Mouse (Mus musculus) lung, postnatal 0 days (tissue): Measurements from ENCODE around the gene Hoxc4. TPM values are rescaled to one million over a fixed set of nuclear protein-coding genes. Genes with fewer than 3 reads are reported as not detected.

Experiments
- ATAC-seq: fragments of 200-750 bp; cut with Nextera tagmentation; 2 replicates; pipeline ENCODE4 v1.8.0; 2017; ENCODE audit warnings: moderate library complexity
- DNase-seq: peaks from one replicate; pipeline ENCODE4 v3.0.0-alpha.2; 2016; ENCODE audit warnings: low spot score
- H3K27ac ChIP-seq: fragments of 300-500 bp; sonication (generic); 2 replicates; pipeline ENCODE4 v1.5.1; 2014; ENCODE audit warnings: antibody characterized with exemption, mild to moderate bottlenecking, low read length, mixed read lengths
- H3K27me3 ChIP-seq: fragments of 300-500 bp; sonication (generic); replicated peaks from 2 replicates; pipeline ENCODE4 v1.6.1; 2014; ENCODE audit warnings: low read length, mixed read lengths; ENCODE audit not compliant: insufficient read depth
- H3K36me3 ChIP-seq: fragments of 300-500 bp; sonication (generic); 2 replicates; pipeline ENCODE4 v1.6.1; 2014; ENCODE audit warnings: low read length, mixed read lengths; ENCODE audit not compliant: insufficient read depth
- H3K4me1 ChIP-seq: fragments of 300-500 bp; sonication (generic); 2 replicates; pipeline ENCODE4 v1.6.1; 2014; ENCODE audit warnings: antibody characterized with exemption, low read depth, low read length, mixed read lengths; ENCODE audit not compliant: insufficient read depth
- H3K4me2 ChIP-seq: fragments of 300-500 bp; sonication (generic); replicated peaks from 2 replicates; pipeline ENCODE4 v1.6.1; 2014; ENCODE audit warnings: low read depth, mild to moderate bottlenecking, low read length, moderate library complexity, mixed read lengths
- H3K4me3 ChIP-seq: fragments of 300-500 bp; sonication (generic); 2 replicates; pipeline ENCODE4 v1.5.1; 2014; ENCODE audit warnings: low read depth, low read length
- H3K9ac ChIP-seq: fragments of 300-500 bp; sonication (generic); replicated peaks from 2 replicates; pipeline ENCODE4 v1.6.1; 2014; ENCODE audit warnings: low read depth, mild to moderate bottlenecking
- H3K9me3 ChIP-seq: fragments of 300-500 bp; sonication (generic); 2 replicates; pipeline ENCODE4 v1.6.1; 2016; ENCODE audit warnings: low read length, mixed read lengths
- CTCF ChIP-seq: IDR thresholded peaks from 2 replicates; pipeline ENCODE4 v1.5.1; 2016; ENCODE audit warnings: antibody characterized with exemption, mild to moderate bottlenecking
- EP300 ChIP-seq: IDR thresholded peaks from 2 replicates; pipeline ENCODE4 v1.6.1; 2016; ENCODE audit warnings: antibody characterized with exemption, mild to moderate bottlenecking, control low read depth
- WGBS: fragments of 180-500 bp; shearing (Covaris S2); extraction: QIAGEN DNeasy Blood & Tissue Kit; methylation state at CpG from one replicate; pipeline ENCODE4 v1.1.7; 2014; 5-methylcytosine and 5-hydroxymethylcytosine counted together
- polyA plus RNA-seq: library from polyadenylated mRNA; unstranded; fragments of >200 nt; fragmentation: Nextera tagmentation; extraction: Ambion mirVana; gene quantifications from 2 replicates; pipeline ENCODE4 v1.2.1, GENCODE M21; 2015

The Hoxc4 gene
- polyA plus RNA-seq, 1 experiment from 2014 or later = 0.23 TPM

DNA sequence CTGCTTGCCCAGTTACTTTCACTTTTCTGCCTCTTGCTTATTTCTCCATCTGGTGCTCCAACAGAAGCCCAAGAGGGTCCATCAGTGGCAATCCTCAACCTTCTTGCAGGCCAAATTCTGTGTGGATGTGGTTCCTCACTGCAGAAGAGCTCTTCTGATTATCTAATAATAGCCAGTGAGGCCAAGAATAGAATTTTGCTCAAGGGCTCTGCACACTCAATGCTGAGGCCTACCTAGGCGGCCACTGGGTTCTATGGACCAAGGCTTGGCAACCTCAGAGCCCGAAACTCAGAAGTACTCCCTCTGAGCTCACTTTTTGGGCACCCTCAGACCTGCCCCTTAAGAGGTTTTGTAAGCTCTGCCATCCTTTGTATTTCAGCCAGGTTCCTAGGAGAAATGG, 17.4 kb upstream of the Hoxc4 start:
- Histone ChIP-seq H3K4me1 (no peaks in the 10 kb centered on the region), H3K27me3 (peaks cover 89% of the 10 kb centered on the region), H3K4me2 (no peak overlapping the region), H3K9ac (no peak overlapping the region), H3K9me3 (no peaks in the 10 kb centered on the region), H3K36me3 (no peaks in the 10 kb centered on the region), H3K4me3 (no peak overlapping the region), H3K27ac (no peak overlapping the region)
- DNase-seq (no peak), ATAC-seq (no peak)
- TF ChIP-seq EP300 (no peak), CTCF (no peak)
- 38% methylated on average over 2 of the region's 2 CpGs for WGBS

DNA sequence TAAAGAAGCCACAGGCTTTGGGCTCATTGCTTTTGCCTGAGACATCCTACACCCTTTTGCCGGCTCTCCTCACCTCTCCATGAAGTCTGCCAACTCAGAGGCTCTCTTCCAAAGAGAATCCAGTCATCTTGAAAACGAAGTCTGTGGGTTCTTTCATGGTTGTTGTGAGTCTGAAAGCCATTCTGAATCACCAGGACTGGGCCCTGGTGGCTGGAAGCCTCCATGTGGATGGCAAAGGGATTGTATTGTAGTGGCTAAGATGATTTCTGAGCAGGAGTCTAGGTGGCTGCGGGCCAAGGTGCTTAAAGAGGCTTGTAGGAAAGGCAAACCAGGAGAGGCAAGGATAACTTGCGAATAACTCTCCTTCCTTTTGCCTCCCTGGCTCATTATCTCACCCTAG, 16.6 kb upstream of the Hoxc4 start:
- ATAC-seq = no peak
- no peak for DNase-seq
- H3K27me3 ChIP-seq = peaks cover 91% of the 10 kb centered on the region
- WGBS = 20% methylated on average over 4 of the region's 4 CpGs
- H3K4me1 ChIP-seq = no peaks in the 10 kb centered on the region
- no peaks in the 10 kb centered on the region for H3K36me3 ChIP-seq
- no peak overlapping the region for H3K27ac ChIP-seq
- H3K9ac ChIP-seq = no peak overlapping the region
- no peaks in the 10 kb centered on the region for H3K9me3 ChIP-seq
- H3K4me3 ChIP-seq = no peak overlapping the region
- TF ChIP-seq CTCF = no peak
- H3K4me2 ChIP-seq = no peak overlapping the region

DNA sequence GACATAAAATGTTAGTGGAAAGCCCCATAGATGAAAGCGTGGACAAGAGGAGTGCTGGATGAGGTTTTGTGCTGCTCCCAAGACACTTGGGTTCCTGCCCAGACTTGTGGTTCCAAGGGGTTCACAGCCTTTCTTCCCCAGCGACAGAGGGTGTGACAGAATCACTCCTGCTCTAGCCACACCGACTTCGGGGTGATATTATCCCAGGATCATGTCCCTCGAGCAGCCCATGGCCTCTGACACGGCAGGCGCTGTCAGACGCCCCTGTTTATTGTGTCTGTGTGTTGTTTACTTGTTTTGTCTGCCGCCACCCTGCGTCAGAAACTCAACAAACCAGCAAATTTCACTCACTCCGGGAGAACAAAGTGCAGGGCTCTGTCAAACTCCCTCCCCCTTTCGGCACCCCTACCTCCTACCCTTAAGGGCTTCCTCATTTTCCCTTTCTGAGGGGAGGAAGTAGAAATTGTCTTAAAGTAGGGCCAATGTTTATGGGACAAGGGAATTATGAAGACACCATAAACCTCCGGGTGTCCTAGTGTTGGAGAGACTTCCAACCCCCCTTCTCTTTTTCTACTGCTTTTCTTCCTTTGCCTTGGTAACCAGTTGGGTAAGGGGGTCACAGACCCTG, 15.8 kb upstream of the Hoxc4 start:
- no peak for DNase-seq
- Histone ChIP-seq H3K27ac (no peak overlapping the region), H3K4me2 (no peak overlapping the region), H3K27me3 (peaks cover 91% of the 10 kb centered on the region), H3K36me3 (no peaks in the 10 kb centered on the region), H3K4me1 (no peaks in the 10 kb centered on the region), H3K9ac (no peak overlapping the region), H3K9me3 (no peaks in the 10 kb centered on the region), H3K4me3 (no peak overlapping the region)
- ATAC-seq = no peak
- TF ChIP-seq EP300 = no peak
- no peak for TF ChIP-seq CTCF
- WGBS = 7% methylated on average over 13 of the region's 13 CpGs

DNA sequence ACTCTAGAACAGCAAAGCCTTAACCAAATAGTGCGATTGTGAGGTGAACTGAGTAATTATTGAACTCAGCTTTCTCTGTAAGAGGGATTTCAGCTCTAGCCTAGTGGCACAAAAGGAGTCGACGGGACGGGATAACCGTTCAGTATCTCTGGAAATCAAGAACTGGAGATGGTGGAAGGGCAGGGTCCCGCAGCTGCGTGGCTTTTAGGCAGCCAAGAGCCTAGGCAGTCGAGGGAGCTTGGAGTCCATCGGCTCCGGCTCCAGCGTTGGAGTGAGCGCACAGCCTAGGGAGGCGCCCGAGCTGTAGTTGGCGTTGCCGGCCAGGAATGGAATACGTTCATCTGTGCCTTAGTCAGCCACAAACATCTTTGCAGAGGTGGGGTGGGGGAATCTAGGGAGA, 13.4 kb upstream of the Hoxc4 start:
- Histone ChIP-seq H3K36me3 (no peaks in the 10 kb centered on the region), H3K4me3 (no peak overlapping the region), H3K27me3 (peaks cover 88% of the 10 kb centered on the region), H3K4me2 (no peak overlapping the region), H3K4me1 (no peaks in the 10 kb centered on the region), H3K9me3 (no peaks in the 10 kb centered on the region), H3K9ac (no peak overlapping the region), H3K27ac (no peak overlapping the region)
- DNase-seq = no peak
- no peak for ATAC-seq
- TF ChIP-seq CTCF (no peak), EP300 (no peak)
- WGBS = 2% methylated on average over 17 of the region's 17 CpGs

DNA sequence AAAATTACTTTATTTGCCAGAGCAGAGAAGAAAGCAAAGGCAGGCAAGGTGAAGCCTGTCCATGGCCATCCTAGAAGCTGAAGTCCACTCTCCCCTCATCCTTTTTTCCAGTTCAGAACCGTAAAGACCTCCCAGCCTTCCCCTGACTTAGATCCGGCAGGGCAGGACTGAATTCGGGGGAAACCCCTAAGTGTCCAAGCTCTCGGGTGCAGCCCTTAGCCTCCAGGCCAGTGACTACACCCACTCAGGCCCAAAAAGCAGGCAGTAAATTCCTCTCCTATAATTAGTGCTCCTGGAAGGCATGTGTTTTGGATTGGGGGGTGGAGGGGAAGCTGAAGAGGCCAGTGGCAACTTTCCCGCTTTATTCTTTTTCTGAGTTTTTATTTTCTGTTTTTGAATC, 12.9 kb upstream of the Hoxc4 start:
- TF ChIP-seq CTCF = no peak
- TF ChIP-seq EP300 = no peak
- Histone ChIP-seq H3K4me1 (no peaks in the 10 kb centered on the region), H3K9me3 (no peaks in the 10 kb centered on the region), H3K27ac (no peak overlapping the region), H3K36me3 (no peaks in the 10 kb centered on the region), H3K4me2 (no peak overlapping the region), H3K9ac (no peak overlapping the region), H3K27me3 (peaks cover 88% of the 10 kb centered on the region), H3K4me3 (no peak overlapping the region)
- WGBS = 7% methylated on average over 5 of the region's 5 CpGs
- DNase-seq (no peak), ATAC-seq (no peak)

DNA sequence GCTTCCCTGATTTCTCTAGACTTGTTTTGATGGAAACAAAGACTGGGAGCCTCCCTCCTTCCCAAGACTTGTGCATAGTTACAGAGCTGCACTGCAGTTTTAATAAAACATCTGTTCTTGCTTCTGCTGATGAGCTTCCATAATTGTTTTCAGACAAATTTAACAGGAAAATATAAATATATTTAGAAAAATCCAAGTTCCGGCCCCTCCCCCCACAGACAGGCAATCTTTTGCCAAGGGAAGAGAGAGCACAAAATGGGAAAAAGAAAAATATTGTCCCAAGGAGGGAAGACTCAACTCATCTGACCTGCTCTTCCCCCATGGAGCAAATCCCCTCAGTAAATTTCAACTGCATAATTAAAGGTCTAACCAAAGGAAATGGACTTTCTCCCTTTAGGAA, 12.4 kb upstream of the Hoxc4 start:
- no peak overlapping the region for H3K27ac ChIP-seq
- no peaks in the 10 kb centered on the region for H3K9me3 ChIP-seq
- TF ChIP-seq EP300 (no peak), CTCF (no peak)
- no peaks in the 10 kb centered on the region for H3K4me1 ChIP-seq
- 19% methylated on average over 1 of the region's 1 CpGs for WGBS
- no peak overlapping the region for H3K9ac ChIP-seq
- H3K4me2 ChIP-seq = no peak overlapping the region
- no peak overlapping the region for H3K4me3 ChIP-seq
- H3K36me3 ChIP-seq = no peaks in the 10 kb centered on the region
- H3K27me3 ChIP-seq = peaks cover 88% of the 10 kb centered on the region
- DNase-seq (no peak), ATAC-seq (no peak)
